In the genomic region with DNA sequence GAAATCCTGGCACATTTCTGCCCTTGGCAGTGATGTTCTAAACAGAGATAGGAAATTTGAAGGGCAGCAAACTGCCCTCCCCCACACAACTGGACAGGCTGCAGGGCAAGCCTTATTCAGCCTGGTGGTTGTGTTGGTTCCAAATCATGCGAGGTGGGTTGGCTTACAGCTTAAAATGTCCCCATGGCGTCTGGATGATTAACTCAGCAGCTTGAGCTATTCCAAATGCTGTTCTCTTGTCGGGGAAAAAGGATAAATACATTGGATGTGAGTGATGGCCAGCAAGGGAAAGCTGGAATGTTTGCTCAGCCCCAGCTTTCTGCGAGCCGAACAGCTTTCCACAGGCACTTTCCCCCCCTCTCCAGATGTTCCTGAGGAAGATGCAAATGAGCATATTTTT, we compare ENCODE assay signal across 15 mouse cellular contexts.
DNase-seq lines count a peak whose midpoint lies in the region; ATAC-seq lines count a peak whose summit lies in the region.
"Had no signal": no experiment of that assay in that cellular context is flagged by ENCODE, and none has a peak within 500 bp of the region (broad histone marks: within the 10 kb centered on the region; RNA-seq: fewer than 3 reads in every experiment).

No protein-coding gene starts in this region.

- no peaks in the 10 kb centered on the region for H3K27me3 ChIP-seq in heart, embryonic 12.5 days (replicated peaks)
- H3K27me3 ChIP-seq in lung, embryonic 15.5 days, result peaks cover 15% of the 10 kb centered on the region; the same call in 1 of the 2 replicates
- no peaks in the 10 kb centered on the region for H3K27me3 ChIP-seq in forebrain, embryonic 11.5 days (ENCODE audit: control insufficient read depth, insufficient read depth, low read length)
- H3K27me3 ChIP-seq: embryonic facial prominence, embryonic 13.5 days; liver, embryonic 15.5 days; midbrain, embryonic 15.5 days had no signal

- H3K4me2 ChIP-seq in heart, embryonic 12.5 days, result no peak overlapping the region
- H3K4me2 ChIP-seq in lung, embryonic 15.5 days, result no peak overlapping the region
- H3K4me2 ChIP-seq in forebrain, embryonic 11.5 days (ENCODE audit: low read depth, low read length, severe bottlenecking), result no peak overlapping the region
- H3K4me2 ChIP-seq: embryonic facial prominence, embryonic 13.5 days; hindbrain, embryonic 14.5 days; liver, embryonic 15.5 days; midbrain, embryonic 15.5 days had no signal

- H3K4me3 ChIP-seq in heart, embryonic 12.5 days, result no peak overlapping the region
- no peak overlapping the region for H3K4me3 ChIP-seq in lung, embryonic 15.5 days
- H3K4me3 ChIP-seq in forebrain, embryonic 11.5 days (ENCODE audit: low read depth, low read length), result no peak overlapping the region
- H3K4me3 ChIP-seq: embryonic facial prominence, embryonic 13.5 days; liver, embryonic 15.5 days; midbrain, embryonic 15.5 days had no signal

- H3K9me3 ChIP-seq in heart, embryonic 12.5 days (replicated peaks), result no peaks in the 10 kb centered on the region
- H3K9me3 ChIP-seq in lung, embryonic 15.5 days, result no peaks in the 10 kb centered on the region
- H3K9me3 ChIP-seq in forebrain, embryonic 11.5 days (ENCODE audit: control insufficient read depth, low read length), result no peaks in the 10 kb centered on the region
- H3K9me3 ChIP-seq: embryonic facial prominence, embryonic 13.5 days; liver, embryonic 15.5 days; midbrain, embryonic 15.5 days had no signal

- no peak overlapping the region for H3K27ac ChIP-seq in heart, embryonic 12.5 days (ENCODE audit: poor library complexity, severe bottlenecking)
- no peak overlapping the region for H3K27ac ChIP-seq in lung, embryonic 15.5 days
- no peak overlapping the region for H3K27ac ChIP-seq in forebrain, embryonic 11.5 days (ENCODE audit: low read depth, low read length)
- H3K27ac ChIP-seq: embryonic facial prominence, embryonic 13.5 days; hindbrain, embryonic 14.5 days; liver, embryonic 15.5 days; midbrain, embryonic 15.5 days had no signal

- whole genome bisulfite sequencing in heart, embryonic 12.5 days, result 64% methylated on average over 5 of the region's 5 CpGs
- WGBS in lung, embryonic 15.5 days, result 15% methylated on average over 5 of the region's 5 CpGs
- WGBS in forebrain, embryonic 11.5 days, result 77% methylated on average over 5 of the region's 5 CpGs

- H3K36me3 ChIP-seq in heart, embryonic 12.5 days, result no peaks in the 10 kb centered on the region
- no peaks in the 10 kb centered on the region for H3K36me3 ChIP-seq in lung, embryonic 15.5 days
- H3K36me3 ChIP-seq in forebrain, embryonic 11.5 days (ENCODE audit: control insufficient read depth, insufficient read depth, low read length), result no peaks in the 10 kb centered on the region
- H3K36me3 ChIP-seq: embryonic facial prominence, embryonic 13.5 days; liver, embryonic 15.5 days; midbrain, embryonic 15.5 days had no signal

- DNase-seq in heart, adult 11 months, result peak; percentile 76
- DNase-seq in lung, adult 18-20 months, result no peak
- peak; percentile 17 to 22 for DNase-seq in cerebellum, adult 18-20 months
- peak; percentile 51 for DNase-seq in mesoderm, embryonic 11.5 days (ENCODE audit: low read depth, low spot score)
- DNase-seq in forebrain, embryonic 11.5 days (ENCODE audit: low spot score), result no peak
- no peak for DNase-seq in kidney, postnatal 14 days
- DNase-seq: gastrocnemius, postnatal 14 days; right cerebral cortex, postnatal 4 days had no signal

- H3K9ac ChIP-seq in heart, embryonic 12.5 days, result no peak overlapping the region
- H3K9ac ChIP-seq in lung, embryonic 15.5 days, result no peak overlapping the region
- no peak overlapping the region for H3K9ac ChIP-seq in forebrain, embryonic 11.5 days (ENCODE audit: low read length)
- H3K9ac ChIP-seq: embryonic facial prominence, embryonic 13.5 days; hindbrain, embryonic 14.5 days; liver, embryonic 15.5 days; midbrain, embryonic 15.5 days had no signal

- no peak for ATAC-seq in heart, embryonic 12.5 days (ENCODE audit: insufficient number of reproducible peaks, low FRiP score)
- ATAC-seq in lung, embryonic 15.5 days (ENCODE audit: borderline replicate concordance, extremely low read depth, low FRiP score, low TSS enrichment), result peak; percentile 46; the same call in 1 of the 2 replicates
- ATAC-seq in forebrain, embryonic 11.5 days (replicated peaks; ENCODE audit: low FRiP score), result no peak
- ATAC-seq: forebrain, embryonic 14.5 days; midbrain, embryonic 15.5 days had no signal

- no peaks in the 10 kb centered on the region for H3K4me1 ChIP-seq in heart, embryonic 12.5 days (replicated peaks)
- H3K4me1 ChIP-seq in lung, embryonic 15.5 days, result 0 out of 2 replicates have a peak, but pooled peaks cover 4% of the 10 kb centered on the region
- no peaks in the 10 kb centered on the region; the same call in 1 of the 2 replicates for H3K4me1 ChIP-seq in forebrain, embryonic 11.5 days (replicated peaks; ENCODE audit: control insufficient read depth, insufficient read depth, low read length)
- H3K4me1 ChIP-seq: embryonic facial prominence, embryonic 13.5 days; liver, embryonic 15.5 days; midbrain, embryonic 15.5 days had no signal

Comparison
In these comparisons a context has a peak if more than half of its experiments do, and no peak if none do; other contexts are left out.
1. DNase-seq: peak in heart, adult 11 months (single experiment), cerebellum, adult 18-20 months (2 of 2) and mesoderm, embryonic 11.5 days (single experiment); none in lung, adult 18-20 months (0 of 2), forebrain, embryonic 11.5 days (single experiment) and kidney, postnatal 14 days (single experiment).